Mouse (Mus musculus) kidney, adult 11 months (tissue): ENCODE measurements around the gene Htr2a.

ENCODE experiments used
- DNase-seq: peaks from one replicate; pipeline ENCODE4 v3.0.0; 2022

The Htr2a gene

DNA sequence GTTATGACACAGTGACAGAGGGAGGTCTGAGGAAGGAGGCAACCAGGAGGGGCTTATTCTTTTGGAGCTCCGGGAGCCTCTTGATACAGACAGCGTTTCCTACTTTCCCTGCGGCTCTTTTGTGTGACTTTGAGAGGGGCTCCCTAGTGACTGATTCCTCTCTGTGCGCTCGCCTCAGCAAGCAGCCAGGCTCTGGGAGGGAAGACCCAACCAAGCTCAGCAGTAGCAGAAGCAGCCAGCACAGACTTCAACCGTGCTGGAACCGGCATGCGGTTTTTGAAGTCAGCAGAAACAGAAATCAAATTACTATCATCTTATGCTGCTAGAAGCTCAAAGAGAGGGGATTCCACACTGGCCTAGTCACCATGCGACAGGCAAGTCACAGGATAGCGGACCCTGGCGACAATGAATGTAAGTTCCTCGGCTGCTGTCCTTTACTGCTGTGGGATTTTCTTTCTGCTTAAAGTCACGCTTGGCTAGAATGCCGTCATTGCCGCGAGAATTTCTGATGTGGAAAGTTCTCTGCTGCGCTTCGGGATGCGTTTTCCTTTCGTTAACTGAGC, at the start of gene Htr2a:
Gene Htr2a (plus strand): TSS at position 22 of the 563 bp plus-strand sequence.
- no peak for DNase-seq

DNA sequence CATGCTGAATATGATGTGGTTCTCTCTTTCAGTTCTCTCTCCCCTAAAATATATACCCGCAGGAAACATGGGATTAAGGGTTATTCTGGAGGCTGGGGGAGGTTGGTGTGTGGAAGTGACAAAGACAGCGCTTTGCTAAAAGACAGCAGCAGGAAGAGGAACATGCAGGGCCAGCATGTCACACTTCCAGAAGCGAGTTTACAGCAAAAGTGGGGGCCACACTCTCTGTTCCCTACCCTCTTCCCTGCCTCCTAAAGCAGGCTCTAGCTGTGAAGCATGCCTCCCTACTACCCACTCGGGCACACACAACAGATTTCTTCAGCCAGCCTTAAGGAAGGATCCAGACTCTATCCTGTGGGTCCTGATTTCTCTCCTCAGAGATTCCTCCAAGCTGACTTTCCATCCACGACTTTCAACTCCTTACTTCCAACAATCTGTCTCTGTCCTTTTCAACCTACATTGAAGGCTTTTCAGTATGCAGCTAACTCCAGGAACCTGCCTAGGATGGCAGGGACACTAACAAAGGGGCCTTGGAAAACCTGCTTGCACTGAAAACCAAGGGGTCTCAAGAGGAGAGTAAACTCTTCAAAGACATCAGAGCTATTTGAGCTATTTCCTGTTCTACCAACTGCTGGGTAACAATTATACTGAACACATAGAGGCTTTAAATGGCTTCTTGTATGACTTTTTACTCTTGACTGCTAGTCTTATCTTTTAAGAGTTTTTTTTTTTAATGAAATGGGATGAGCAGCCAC, 39.1 kb upstream of the Htr2a start:
- no peak for DNase-seq

DNA sequence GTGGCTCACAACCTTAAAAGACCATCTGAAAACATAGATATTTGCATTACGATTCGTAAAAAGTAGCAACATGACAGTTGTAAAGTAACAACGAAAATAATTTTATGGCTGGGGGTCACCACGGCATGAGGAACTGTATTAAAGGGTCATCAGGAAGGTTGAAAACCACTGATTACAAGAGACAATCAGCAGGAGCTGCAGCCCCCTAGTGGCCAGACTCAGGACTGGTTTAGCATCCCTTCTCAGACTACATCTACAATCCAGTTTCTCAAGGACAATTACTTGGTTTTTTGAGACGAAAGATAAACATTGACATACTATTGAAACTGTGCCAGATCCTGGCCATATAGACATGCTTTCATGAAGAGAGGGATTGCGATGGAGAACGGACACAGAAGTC, 38.1 kb upstream of the Htr2a start:
- peak; percentile 4 for DNase-seq

DNA sequence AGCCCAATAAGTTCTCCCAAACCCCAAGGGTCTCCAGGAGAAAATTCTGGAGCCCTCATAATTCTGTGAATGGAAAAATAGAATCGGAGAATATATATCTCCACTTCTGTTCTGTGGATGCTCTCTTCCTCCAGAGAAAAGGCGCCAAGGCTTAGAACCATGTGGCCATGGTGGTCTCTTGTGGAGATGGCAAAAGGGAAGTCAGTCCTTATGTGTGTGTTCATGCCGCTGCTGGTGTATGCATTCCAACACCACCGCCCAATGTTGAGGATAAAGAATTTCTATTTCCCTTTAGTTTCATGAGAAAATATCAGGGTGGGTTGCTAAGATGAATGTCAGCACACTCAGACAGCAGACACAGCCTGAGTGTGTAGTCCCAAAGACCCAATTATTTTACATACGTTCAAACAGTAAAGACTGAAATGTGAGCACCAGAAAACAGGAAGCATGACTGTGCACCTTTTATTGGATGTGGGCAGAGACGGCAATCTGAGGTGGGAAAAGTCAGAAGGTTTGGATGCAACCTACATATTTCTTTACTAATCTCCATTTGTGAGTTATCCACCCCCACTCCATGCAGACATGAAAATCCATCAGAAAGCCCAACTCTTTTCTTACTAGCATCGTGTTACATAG, 37.4 kb upstream of the Htr2a start:
- no peak for DNase-seq

DNA sequence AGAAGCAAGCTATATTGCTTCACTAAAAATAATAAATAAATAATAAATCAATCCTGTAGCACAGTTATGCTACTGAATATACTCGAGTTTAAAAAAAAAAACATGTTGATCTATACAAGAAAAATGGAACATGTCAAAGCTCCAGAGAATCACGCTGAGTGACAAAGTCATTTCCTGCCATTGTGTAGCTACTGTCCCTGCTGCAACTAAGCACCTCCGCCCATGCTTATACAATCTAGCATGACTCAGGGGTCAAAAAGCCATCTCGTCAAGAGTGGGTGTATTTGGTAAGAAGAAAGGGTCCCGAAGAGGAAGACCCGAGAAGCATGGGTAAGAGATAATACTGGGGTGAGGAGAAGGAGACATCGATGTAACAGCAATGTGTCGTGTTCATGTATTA, 29.3 kb upstream of the Htr2a start:
- DNase-seq: peak; percentile 5

DNA sequence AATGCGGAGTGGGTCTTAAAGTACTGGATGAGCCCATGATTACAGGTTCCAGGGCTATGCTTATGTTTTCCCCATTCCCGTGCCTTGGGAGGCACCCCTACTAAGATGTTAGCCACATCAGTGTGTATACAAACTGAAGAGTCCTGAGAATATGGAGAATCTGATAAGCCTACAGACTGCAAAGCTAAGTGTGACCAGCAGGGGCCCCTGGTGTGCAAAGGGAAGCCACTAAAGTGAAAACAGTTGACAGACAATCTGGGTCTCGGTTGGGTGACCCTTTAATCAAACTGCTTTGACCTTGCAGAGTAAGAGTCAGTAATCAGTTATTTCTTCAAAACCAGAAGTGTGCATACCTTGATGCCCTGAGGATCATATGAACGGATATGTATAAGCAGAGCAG, 21.8 kb upstream of the Htr2a start:
- DNase-seq: no peak

DNA sequence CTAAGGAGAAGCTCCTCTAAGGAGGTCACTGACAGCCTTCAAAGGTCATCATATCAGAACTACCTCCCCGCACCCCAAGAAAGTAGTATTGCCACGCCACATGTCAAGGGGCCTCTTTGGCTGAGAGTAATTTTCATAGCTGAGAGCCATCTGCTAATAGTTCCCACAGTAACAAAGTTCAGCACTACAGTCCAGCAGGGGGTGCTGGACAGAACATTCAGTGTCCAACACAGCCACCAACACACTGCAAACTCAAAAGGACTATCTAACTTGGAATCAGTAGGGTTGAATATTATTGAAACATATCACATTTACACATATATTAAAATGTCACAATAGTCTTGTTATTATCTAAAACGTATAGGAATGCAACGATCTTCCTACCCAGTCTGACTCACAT, 2.6 kb upstream of the Htr2a start:
- no peak for DNase-seq

DNA sequence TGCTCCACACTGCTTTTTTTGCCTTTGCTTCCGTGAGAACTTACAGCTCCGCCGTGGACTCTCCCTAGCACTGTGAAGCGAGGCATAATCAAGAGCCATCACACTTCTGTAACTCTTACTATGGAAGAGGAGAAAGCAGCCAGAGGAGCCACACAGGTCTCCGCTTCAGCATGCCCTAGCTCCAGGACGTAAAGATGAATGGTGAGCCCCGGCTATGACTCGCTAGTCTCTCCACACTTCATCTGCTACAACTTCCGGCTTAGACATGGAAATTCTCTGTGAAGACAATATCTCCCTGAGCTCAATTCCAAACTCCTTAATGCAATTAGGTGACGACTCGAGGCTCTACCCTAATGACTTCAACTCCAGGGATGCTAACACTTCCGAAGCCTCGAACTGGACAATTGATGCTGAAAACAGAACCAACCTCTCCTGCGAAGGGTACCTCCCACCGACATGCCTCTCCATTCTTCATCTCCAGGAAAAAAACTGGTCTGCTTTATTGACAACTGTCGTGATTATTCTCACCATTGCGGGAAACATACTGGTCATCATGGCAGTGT, 1.1 kb downstream of the Htr2a start:
- DNase-seq: no peak

DNA sequence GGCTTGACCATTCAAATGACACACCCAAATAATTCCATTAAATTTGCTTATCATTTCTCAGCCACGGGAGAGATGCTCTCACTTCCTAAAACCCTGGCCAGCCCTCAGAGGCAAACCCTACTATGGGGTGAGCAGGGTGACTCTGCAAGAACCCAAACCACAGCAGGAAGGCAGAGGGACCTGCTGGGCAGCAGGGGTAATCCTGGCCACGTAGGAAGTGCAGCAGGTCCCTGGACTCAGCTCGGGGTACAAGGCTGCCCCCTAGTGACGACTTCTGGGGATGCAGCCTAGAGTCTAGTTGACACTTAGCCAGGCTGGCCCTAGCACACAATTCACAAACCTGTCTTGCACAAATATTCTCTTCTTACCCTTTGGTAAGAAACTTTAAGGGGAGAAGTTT, 2.7 kb downstream of the Htr2a start:
- peak; percentile 61 for DNase-seq

DNA sequence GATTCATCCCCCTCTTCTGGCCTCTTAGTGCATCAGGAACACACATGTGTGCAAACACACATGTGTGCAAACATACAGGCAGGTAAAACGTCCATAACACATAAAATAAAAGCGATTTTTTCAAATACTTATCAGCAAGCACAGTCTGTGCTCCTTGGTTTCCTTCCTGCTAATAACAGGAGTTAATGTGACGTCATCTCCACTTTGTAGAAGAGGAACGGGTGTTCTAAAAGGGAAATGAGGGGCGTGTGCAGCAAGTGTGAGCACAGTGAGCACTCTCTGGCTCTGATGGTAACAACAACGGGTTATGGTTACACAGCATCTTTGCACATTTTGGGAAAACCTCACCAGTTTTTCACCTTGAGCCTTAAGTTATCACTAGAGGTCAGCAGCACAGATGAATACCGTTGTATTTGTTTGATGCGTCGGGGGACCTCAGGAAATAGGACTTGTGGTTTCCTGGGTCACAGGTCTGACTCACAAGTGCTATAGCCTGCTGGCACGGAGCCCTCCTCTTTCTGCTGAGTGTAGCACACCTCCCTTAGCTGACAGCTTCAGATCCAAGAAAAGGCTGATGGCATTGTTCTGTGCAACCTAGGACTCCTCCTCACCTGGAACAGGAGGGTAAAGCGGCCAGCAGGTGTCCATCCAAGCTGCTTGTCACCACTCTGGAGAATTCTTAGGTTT, 5.6 kb downstream of the Htr2a start:
- DNase-seq: no peak

DNA sequence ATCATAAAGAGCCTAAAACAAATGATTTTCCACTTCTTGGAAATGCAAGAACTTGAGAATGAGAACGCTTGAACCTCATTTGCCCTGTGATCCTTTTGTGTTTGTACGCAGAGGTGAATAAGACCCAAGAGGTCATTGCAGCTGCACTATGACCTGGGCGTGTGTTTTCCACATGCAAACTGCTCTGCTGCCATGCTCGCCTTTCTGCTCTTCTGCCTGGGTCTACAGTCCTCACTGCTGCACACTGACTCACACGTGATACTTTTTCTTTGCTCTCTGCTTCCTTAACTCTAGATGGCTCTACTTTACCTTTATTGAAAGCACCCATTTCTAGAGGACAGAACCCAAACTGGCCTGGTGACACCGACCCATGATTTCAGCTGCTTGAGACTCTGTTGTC, 9.4 kb downstream of the Htr2a start:
- no peak for DNase-seq

DNA sequence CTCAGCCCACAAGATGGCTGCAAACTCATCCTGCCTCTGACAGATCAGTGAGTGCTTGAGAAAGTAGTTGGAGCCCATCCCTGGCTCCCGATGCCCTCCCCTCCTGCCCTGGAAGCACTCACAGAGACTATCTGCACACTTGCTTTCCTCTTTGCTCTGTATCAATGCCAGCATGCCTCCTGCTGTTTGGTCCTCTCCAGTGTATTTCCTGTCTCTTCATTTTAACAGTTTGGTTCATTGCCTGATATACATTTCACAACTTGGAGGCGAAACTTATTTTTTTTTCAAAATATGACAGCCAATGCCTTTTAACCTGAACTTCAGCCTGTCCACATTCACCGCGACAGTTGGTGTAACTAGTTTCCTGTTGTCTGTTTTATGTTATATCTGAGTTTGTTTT, 11.0 kb downstream of the Htr2a start:
- no peak for DNase-seq

DNA sequence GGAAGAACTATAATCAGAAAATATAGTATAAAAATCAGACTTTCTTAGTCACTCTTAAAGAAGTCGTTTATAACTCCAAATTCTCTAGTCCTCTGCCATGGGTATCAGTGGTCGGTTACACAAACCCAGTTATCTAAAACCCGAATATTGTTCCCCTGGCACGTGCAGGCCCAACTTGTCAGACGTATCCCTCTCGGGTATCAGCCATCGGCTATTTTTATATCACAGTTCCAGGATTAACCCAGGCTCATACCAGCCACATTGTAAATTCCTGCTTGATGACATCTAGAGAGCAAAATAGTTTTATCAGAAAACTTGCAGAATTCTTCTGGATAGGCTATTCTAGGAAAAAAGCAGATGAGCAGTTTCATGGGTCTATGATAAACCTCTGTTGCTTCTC, 16.6 kb downstream of the Htr2a start:
- no peak for DNase-seq

DNA sequence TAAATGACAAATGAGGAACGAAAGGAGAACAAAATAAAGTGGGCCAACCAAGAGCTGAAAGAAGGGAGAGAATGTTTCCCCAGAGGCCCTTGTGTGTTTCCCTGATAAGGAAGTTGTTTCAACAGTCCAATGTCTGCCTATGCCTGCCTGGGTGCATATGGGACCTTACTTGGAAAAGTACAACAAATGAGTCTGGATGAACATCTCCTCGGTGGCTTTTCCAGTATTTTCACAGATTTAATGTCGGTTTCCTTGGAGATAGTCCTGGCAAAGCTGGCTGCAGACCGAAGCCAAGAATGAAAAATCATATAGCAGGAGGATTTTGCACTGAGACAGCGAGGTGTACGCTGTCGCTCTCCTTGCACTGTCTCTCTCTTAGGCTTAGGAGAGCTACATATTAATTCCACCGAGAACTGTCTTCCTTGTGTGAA, 18.8 kb downstream of the Htr2a start:
- no peak for DNase-seq

DNA sequence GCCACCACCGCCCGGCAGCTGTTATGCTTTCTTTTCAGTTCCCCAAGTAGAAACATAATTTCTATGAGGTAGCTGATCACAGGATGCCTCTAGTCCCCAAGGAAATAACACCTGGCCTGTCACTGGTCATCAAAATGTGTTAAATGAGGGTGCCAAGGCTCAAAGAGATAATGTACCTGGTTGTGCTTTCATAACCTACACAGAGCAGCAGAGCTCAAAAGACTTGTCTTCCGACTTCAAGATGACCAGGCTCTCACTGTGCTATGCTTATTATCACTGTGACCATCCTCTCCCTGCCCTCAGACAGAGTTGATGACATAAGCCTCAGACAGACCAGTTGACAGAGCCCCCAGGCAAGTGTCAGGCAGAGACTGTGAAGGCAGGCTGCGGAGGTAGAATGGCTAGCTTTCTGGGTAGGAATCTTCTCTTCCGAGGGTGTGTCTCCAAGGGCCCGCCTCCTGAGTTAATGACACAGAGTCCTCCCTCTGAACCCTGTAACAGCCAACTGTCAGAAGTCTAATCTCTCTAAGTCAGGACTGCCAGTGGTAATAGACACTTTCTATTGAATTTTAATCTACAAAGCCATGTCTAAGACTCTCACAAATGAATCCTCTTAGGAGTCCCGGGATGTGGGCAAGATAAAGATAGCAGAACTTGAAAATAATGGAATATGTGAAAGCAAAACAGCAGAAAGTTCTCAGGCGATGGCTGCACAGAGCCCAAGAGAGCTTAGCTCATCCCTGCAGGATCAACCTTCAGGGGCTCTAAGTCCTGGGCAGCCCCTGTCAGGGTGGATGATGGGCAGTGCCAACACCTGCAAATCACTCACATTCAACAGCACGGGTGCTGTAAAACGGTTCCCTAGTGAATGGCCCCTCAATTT, 31.7 kb downstream of the Htr2a start:
- no peak for DNase-seq

DNA sequence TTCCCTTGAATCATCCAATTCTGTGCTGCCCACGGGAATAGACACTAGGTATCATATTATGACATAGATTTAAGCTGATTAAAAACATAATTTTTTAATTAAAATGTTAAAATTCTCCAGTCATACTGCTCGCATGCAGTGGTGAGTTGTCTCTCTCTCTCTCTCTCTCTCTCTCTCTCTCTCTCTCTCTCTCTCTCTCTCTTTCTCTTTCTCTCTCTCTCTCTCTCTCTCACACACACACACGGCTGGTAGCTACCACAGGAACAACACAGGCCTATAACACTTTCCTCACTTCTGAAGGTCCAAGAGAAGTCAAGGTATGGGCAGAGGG, 32.3 kb downstream of the Htr2a start:
- no peak for DNase-seq

DNA sequence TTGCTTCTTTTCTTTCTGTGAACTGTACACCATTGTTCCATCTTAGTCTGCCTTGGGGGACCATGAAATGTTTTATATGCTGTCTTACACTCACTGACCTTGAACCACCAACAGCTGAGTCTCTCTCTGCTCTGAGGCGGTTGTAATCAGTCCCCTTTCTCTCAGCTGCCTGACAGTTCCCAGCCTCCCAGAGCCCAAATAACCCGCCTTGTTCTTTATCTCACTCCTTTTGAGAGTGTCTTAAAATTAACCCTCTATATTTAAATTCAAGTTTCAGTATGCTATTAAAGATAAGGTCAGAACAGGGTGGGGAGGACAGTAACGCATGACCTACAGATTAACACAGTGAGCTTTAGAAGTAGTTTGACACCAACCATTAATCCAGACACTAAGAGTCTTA, 32.9 kb downstream of the Htr2a start:
- DNase-seq: no peak

DNA sequence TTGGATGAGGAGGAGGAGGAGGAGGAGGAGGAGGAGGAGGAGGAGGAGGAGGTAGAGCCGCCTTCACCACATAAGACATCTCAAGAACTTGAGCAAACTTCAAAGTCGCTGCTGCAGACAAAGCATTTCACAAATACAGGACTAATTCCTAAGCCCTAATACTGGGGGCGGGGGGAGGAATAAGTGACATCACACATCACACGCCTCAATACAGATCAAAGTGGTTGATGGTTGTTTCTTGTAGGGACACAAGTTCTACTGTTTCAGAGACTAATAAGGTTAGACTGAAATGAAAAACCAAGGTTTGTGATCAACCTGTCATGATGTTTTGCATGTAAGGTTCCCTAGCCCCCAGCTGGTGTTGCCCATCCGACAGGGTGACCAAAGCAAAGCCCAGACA, 39.2 kb downstream of the Htr2a start:
- DNase-seq: no peak

DNA sequence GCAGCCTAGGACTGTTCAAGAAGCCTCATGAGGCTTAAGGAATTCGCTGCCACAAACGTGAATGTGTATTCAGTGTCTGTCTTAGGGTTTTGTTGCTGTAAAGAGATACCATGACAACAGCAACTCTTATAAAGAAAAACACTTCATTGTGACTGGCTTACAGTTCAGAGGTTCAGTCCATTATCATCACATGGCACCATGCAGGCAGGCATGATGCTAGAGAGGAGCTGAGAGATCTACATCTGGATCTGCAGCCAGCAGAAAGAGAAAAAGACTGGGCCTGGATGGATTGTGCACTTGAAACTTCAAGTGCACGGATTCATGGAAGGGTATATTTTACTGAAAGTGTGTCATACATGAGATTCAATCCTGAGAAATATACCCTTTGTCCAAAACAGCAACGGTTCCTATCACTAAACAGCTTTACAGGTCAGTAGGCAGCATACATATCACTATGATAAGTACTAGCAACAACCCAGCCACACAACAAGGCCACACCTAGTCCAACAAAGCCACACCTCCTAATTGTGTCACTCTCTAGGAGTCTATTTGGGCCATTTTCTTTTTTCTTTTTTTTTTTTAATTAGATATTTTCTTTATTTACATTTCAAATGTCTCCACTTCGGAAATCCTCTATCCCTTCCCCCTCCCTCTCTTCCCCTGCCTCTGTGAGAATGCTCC, 43.8 kb downstream of the Htr2a start:
- no peak for DNase-seq

DNA sequence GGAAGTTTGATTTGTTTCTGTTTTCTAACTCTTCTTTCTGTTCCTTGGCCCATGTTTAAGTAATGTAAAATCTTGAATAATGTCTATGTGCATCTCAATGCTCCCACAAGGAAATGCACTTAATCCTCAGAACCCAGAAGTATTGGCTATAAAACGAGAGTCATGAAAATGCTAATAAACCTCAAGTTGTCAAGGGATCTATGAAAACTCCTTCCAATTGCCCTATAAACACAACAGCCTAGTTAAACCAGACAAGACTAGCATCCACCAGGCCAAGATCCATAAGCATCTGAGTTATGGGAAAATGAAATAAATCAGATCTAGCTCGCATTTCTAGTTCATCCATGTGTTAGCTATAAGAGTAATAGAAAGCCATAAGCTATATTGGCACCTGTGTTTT, 51.3 kb downstream of the Htr2a start:
- no peak for DNase-seq

DNA sequence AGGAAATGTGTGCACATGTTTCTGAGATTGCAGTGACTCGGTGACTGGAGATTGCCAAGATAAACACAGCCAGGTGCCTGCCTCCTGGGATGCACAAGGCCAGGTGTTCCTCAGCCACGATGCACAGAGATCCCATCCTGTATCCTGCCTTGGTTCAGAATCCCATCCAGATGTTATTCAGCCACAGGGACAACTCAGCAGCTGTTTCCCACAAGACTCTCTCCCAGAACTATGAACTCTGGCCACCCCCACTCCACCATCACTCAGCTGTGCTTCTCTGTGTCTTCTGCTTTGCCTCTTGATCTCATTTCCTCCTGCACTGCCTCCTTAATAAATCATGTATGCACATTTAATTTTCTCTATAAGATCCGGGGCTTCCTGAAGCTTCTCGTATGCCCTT, 56.1 kb downstream of the Htr2a start:
- DNase-seq: no peak

DNA sequence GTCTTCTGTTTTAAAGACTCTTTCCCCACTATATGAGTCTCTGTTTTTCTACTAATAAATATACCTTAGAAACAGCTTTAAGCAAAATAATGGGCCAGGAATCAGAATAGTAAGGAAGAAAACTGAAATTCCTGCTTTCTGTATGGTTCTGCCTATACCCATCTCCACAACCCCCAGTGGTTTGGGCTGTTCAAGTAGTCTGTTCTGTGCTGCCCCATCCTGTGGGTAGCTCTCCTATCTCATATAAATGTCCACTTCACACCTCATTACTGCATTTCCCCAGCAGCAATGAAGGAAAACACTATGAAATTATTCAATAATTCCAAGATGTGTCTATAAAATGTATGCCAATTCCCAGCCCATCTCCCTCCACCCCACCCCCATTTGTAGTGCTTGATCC, 56.8 kb downstream of the Htr2a start:
- DNase-seq: no peak
